Mouse (Mus musculus): Measurements from ENCODE around the gene Endov.
A peak's percentile ranks its signal among the peaks of the same experiment; 100 is the strongest.

Endov gene

DNA sequence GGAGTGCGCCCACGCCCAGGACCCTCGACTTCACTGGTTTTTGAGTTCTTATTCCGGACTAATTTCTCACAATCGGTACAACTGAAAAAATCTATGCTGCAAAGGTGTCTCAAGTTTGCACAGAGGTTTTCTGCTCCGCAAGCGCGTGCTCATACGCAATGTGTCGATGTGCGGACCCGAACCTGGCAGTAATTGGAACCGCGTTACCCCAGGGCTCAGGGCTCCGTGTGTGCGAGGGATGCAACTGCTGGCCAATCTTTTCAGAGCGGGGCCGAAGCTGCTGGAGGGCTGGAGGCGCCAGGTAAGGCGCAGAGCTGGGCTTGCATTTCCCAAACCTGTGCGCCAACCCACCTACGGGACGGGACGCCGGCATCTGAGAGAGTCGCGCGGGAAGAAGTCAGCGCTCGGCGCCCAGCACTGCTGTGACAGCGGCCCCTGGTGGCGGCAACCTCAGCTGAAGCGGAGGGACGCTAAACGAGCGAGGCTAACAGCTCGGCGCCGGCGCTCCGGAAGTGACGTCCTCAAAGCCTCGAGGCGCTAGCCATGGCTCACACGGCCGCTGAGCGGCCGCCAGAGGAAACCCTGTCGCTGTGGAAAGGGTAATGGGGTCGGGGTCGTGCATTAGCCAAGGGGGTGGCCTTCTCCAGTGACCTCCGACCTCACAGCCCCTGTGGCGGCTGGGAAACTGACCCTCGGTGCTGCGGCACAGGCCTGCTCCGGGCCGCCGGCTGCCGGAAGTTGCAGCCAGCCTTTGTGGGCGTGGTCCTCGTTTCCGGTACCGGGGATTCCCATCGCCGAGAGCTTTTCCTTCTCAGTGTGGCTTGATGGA, at the start of gene Endov:
TSS of gene Endov (plus strand) at position 487 of the 829 bp plus-strand sequence.
- peak; percentile 98 to 100 for DNase-seq (ENCODE audit: low spot score in 2 of 2)

DNA sequence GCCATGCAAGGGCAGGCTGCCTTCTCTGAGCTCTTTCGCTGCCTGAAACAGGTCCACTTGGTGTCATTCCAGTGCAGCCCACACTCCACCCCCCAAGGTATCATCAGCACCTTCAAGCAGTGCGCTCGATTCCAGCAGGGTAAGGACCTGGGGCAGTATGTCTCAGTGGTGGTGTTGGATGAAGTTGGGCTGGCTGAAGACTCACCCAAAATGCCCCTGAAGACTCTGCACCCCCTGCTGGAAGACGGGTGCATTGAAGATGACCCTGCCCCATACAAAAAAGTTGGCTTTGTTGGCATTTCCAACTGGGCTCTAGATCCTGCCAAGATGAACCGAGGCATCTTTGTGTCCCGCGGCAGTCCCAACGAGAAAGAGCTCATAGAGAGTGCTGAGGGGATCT, 48.9 kb upstream of the Endov start:
- DNase-seq (ENCODE audit: low spot score in 2 of 2) = peak in 1 of 2 experiments; percentile 25

DNA sequence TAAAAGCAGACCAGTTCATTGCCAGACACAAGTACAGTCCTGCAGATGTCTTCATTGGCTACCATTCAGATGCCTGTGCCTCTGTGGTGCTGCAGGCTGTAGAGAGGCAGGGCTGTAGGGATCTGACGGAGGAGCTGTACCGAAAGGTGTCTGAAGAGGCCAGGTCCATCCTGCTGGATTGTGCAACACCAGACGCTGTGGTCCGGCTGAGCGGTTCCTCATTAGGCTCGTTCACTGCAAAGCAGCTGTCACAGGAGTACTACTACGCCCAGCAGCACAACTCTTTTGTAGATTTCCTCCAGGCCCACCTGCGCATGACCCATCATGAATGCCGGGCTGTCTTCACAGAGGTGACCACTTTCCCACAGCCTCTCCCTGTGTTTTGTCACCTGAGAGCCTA, 47.7 kb upstream of the Endov start:
- DNase-seq (ENCODE audit: low spot score in 2 of 2) = no peak

DNA sequence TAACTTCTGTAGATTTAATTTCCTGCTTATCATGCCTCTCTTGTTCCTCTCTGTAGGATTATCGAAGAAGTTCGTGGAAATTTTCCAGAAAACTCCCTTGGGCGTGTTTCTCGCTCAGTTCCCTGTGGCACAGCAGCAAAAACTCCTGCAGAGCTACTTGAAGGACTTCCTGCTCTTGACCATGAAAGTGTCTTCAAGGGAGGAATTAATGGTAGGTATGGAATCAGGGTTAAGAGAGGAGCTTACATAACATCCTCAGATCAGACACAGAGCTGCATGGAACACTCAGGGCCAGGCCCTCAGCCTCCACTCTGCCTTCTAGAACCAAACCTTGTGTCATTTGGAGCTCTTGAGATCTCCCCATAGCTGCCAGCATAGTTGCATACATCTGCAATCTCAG, 35.0 kb upstream of the Endov start:
- DNase-seq (ENCODE audit: low spot score in 2 of 2) = no peak

DNA sequence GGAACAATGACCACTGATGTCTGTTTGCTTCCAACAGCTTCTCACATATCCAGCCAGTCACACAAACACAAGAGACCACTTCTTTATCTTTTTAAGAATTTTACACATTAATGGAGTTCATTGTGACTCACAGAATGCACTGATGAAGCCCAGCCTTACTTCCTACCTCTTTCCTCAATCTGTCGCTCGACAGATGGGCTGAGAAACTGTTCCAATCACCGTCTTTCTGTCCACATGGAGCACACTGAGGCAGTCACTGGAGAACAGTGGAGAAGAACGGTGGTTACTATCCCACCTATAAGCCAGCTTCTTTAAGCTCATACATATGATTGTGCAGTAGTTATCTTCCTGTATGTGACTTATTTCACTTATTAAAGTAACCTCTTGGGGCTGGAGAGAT, 13.3 kb upstream of the Endov start:
- no peak for DNase-seq (ENCODE audit: low spot score in 2 of 2)

DNA sequence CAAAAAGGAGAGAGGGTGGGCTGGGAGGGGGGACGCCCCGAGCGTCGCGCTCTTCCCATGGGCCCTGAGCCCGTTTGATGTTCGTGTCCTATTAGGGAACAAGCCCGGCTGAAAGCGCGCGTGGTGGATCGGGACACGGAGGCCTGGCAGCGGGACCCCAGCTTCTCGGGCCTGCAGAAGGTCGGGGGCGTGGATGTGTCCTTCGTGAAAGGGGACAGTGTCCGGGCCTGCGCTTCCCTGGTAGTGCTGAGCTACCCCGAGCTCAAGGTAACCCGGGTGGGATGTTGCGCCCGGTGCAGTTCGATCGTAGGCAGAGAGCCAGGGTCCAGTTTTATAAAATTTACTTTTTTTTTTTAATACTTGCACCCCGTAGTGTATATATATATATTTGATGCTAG, 542 bp downstream of the Endov start:
- no peak for DNase-seq (ENCODE audit: low spot score in 2 of 2)

DNA sequence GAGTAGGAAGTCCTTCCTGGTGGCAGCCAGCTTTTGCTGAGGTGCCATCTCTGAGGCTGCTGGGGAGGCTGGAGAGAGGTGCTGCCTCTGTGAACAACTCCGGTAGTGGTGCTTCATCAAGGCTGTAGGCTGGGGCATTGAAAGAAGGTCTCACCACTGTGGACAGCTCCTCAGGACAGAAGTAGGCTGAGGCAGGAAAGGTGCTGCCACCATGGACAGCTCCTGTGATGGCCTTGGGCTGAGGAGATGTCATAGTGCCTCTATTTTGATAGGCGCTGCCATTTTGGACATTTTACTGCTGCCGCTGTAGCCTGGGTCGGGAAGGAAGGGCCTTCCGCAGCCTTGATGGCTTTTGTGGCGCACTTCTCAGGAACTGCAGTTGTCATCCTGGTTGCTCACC, 1.7 kb downstream of the Endov start:
- no peak for DNase-seq (ENCODE audit: low spot score in 2 of 2)

DNA sequence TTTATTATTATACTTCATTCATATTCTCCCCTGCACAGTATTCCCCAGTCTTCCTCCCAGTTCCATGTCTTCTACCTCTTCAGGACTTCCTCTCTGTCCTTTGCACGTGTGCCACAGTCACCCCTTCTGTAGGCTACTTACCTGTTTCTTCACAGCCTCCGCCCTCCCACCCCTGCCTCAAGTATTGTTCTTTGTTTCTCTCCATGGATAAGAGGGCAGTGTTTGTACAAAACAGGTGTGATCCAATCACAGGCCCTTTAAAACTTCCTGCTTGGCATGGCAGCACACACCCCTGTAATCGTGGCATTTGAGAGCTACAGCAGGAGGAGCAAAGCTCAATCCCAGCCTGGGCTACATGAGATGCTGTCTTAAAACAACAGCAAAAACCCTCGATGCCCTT, 2.4 kb downstream of the Endov start:
- DNase-seq (ENCODE audit: low spot score in 2 of 2) = no peak

DNA sequence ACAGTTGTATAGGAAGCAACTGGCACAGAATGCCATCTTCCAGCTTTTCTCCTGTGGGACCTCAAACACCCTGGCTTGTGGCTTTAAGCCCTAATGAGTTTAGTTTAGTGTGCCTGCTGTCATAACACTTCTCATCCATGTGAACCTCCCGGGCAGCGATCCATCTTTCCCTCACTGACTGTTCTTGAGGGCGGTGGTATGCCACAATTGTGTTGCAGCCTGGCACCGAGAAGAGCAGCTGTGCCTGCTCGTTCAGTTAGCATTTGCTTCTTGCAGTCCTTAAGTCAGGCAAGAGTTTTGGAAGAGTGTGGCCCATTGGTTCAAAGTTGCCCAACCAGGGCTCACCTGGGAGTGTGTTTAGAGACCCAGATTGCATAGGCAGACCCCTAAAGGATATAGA, 5.0 kb downstream of the Endov start:
- no peak for DNase-seq (ENCODE audit: low spot score in 2 of 2)

DNA sequence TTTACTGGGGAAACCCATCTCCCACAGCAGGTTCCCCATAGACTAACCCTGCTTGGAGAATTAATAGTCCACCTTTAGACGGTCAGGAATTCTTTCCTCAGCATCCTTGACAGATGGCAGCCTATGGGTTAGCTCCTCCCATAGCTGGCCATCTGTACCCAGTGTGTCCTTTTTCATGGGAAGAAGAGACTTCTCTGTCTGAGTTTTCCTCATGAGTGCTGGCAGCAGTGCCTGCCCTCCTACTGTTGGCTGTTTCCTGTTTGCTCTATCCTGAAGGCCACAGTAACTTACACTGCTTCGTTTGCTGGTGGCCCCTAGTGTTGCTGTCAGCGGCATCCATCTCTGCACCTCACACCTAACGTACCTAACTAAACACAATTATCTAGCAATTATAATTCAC, 6.3 kb downstream of the Endov start:
- DNase-seq (ENCODE audit: low spot score in 2 of 2) = no peak

DNA sequence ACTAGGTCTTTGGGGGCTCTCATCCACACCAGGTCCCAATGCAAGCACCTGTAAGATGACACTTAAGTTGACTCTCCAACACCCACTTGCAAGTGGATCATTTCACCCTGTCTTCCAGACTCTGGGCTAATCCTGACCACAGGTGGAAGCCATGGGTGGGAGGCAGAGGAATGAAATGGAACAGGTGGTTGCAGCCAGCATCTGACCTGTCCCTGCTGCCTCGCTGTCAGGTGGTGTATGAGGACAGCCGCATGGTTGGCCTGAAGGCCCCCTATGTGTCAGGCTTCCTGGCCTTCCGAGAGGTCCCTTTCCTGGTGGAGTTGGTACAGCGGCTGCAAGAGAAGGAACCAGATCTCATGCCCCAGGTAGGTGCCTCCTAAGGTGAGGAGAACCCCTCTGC, 8.2 kb downstream of the Endov start:
- no peak for DNase-seq (ENCODE audit: low spot score in 2 of 2)

DNA sequence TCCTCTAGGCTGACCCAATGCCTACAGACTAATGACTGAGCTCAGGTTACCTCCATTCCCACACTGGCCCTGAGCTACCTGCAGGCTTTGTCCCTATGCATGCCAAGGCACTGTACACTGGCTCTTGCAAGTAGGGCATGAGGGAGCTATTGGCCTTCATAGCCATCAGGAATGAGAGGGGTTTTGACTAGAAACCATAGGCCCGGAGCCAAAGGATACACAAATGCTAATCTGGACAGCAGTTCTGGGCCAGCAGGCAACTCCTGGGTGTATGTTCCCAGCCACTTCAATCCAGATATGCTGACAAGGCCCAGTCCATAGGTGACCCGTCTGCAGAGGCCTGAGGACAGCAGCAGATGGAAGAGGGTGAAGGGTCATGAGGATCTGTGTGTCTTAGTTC, 8.9 kb downstream of the Endov start:
- no peak for DNase-seq (ENCODE audit: low spot score in 2 of 2)

DNA sequence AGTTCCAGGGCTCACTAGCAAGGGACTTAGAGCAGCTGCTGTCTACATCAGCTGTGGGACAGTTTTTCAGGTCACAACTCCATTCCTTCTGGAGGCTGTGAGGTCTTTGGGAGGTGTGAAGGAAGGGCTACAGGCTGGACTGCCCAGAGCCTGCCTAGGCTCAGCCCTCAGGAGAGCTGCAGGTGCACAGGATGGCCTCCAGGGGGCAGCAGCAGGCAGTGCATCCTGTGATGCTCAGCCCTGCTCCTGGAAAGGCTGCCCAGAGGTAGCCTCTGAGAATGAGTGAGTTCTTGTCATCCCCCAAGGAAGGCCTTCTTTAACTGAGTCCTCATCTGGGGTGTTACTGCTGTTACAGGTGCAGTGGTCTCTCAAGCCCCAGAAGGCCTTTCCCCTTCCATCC, 12.5 kb downstream of the Endov start:
- DNase-seq (ENCODE audit: low spot score in 2 of 2) = peak; percentile 63 to 89

DNA sequence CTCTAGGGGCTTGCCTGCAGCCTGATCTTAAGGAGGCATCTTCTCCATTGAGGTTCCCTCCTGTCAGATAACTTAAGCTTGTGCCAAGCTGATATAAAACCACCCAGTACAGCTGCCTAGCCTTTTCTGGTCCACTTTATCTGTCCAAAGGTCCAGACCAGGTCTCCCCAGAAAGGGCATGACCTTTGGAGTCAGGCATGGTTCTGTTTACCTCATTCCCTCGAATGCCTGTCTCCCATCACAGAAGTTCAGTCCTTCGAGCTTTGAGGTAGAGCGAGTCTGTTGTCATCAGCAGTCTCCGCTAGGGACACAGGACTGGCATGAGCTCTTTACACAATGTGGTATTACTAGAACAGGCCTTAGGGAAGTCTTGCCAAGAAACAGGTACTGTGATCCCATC, 15.2 kb downstream of the Endov start:
- no peak for DNase-seq (ENCODE audit: low spot score in 2 of 2)

DNA sequence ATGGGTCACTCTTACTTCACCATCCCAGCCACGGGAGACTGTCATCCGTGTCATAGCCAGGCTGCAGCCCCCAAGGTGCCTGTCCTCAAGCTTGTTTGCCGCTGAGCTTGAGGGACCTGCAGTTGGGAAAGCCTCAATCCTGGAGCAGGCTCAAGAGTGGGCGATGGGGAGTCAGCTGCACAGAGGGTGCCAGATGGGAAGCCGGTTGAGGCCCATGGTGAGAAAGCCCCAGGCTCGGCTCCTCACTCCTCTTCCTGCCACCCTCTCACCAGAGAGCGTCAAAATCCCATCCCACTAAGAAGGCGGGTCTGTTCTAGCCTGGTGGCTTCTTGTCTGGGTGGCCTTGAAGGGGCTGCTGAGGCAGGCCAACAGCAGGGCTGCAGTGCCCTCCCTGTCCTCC, 16.6 kb downstream of the Endov start:
- DNase-seq (ENCODE audit: low spot score in 2 of 2) = no peak

DNA sequence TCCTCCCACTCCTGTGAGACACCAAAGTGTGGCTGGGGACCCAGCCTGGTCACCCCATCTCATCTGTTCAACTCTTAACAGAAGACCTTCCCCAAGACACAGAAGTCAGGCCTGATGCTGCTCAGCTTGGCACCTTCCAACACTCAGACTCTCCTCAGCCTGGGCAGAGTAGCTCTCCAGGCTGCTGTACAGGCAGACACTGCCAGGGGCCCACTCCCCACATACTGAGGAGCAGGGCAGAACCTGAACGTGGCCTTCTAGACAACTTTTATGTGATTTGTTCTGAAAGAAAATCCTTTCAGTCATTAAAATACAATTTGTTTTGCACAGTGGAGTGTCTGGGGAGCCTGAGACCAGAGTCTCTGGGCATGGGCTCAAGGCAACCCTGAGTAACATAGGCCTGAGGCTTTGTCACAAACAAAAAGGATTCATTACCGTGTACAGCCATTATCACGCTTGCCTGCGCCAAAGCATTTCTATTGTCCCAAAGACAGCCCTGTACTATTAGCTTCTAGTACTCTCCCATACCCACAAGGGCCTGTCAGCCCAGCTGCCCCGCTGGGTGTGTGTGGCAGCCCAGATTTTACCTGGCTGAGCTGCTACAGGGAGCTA, 18.1 kb downstream of the Endov start:
- no peak for DNase-seq (ENCODE audit: low spot score in 2 of 2)

DNA sequence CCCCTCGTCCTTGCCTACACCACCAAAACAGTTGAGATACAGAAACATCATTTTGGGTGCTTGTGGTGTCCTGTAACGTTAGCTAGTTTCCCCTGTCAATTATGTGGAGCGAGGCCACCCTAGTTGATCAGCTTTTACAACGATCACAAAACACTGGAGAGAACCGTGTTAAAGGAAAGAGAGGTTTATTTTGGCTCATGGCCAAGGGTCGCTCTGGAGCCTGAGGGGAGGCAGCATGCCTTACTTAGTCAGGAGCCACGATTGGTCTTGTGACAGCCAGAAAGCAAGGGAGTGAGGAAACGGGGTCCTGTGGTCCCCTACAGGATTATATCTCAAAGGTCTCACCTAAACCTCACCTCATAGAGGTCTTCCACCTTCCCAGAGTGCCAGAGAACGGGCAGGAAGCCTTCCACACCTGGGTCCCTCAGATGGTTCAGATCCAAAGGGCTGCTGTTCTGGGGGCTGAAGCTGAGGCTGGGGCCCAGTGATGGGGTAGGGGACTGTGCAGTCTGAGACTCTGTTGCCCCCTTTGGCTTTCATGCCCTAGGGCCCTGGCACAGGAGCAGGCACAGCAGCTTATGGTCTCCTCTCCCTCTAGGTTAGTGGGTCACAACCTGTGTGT, 22.0 kb downstream of the Endov start:
- no peak for DNase-seq (ENCODE audit: low spot score in 2 of 2)

DNA sequence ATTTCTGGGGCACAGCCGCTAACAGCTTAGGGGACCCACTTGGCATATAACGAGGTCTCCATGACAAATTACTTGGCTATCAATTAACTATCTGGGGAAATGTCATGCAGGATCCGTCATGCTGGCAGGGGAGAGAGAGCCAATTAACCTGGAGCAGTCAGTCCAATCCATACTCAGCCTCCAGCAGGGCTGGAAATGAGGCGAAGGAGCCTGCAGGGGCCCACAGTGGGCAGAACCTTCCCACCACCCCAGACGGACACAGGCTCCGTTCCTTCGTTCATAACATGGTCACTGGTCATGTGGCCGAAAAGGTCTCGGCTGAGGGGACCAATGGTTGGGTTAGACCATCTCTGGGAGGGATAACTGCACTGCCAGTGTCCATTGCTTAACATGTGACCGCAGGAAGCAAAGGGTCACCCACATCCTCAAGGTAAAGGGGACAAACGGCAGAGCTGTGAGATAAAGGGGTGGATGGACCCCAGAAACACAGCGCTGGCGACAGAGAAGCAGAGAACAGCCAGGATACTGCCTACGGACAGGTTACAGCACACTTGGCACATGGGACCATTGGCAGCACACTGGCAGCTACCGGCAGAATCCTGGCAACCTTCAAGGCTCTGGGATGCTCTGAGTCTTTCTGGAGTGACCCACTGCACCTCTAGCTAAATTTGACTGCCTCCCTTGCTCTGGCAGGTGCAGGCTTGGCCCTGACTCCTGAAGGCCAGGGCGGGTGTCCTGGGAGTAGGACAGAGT, 23.1 kb downstream of the Endov start:
- DNase-seq (ENCODE audit: low spot score in 2 of 2) = no peak

DNA sequence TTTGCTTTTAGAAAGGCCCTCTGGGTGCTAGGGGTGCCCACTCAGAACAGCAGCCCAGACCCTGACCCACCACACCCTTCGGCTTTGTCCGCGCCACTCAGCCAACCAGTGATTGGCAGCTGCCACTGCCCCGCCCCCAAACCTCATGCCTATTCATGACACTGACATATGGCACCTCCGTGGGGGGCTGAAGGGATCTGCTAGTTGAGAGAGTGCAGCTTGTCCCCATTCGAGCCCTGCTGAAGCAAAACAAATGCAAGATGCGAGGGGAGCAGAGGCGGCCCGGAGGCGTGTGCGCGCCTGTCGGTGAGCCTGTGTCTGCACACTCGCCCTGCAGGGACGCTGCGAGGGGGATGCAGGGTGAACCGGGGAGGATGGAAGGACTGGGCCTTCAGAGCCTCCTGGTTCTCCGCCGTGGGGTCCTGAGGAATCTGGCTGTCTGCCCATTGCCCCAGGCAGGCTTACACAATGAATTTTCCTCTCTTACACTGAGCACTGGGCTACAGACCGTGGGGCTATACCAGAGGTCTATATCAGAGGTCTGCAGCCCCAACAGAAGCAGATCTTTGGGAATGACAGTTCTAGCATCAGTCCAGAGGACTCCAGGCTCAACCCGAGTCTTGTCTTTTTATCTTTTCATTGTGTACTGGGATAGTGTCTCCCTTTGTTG, 24.0 kb downstream of the Endov start:
- DNase-seq (ENCODE audit: low spot score in 2 of 2) = no peak

DNA sequence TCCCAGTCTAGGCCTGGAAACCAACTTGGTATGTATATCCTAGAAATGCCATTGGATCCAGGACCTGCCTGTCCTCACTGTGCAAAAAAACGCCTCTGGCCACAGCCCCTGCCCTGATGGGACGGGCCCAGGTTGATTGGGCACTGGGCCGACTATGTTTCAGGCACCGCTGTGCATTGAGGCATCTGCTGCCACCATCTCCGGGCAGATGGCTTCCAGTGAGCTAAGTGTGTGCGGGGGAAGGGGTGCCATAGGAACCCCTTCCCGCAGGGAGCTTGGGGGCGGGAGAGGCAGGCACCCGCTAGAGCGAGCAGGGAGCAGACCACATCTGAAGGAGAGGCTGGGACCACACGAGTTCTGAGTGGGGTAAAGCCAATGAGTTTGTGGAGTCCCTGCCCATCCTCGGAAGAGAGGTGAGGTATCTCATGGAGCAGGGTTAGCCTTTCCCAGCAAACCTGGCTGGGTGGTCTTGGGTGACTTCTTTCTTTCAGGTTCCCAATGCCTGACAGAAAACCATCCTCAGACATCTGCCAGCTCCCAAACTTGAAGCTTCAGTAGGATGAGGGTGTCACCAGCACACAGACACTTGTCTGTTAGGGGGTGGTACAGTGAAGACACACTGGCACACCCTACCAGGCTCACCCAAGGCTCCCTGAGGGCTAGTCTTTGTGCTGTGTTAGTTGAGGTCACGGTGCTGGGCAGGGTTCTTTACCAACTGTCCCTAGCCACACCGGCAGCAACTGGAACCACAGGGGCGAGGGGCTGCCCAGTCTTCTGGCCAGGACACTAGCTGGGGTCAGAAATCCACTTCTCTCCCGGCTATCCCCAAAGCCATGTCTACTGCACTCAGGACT, 24.9 kb downstream of the Endov start:
- DNase-seq (ENCODE audit: low spot score in 2 of 2) = no peak
